Mouse (Mus musculus): ENCODE measurements around the gene Sema7a. TPM values are rescaled to one million over a fixed set of nuclear protein-coding genes. Genes with fewer than 3 reads are reported as not detected.

Gene Sema7a
- polyA plus RNA-seq, 1 experiment from 2014 or later: not detected

DNA sequence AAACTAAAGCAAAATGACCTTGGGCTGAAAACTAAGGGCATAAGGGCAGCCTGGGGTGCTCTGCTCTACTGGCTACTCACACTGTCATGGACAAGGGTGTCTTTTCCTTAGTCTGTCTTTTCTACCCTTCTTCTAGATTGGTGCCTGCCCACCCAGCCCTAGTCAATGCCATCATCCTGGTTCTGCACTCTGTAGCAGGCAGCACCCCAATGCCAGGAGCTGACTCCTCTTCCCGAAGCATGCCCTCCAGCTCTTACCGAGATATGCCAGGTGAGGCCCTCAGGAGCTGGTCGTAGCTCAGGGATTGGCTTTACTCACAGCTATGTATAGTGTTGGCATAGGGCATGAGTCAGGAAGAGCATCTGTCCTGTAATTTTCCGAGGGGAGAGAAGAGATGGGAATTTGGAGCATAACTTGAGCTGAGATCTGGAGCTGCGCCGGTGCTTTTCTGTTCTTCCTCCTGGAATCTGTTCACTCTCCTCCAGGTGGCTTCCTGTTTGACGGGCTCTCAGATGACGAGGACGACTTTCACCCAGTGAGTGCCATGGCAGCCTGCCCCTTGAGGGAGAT lies 18.3 kb upstream of the Sema7a start:
- no peak for ATAC-seq (ENCODE audit: low read depth)
- no peaks in the 10 kb centered on the region for H3K9me3 ChIP-seq (replicated peaks)
- no peaks in the 10 kb centered on the region for H3K27me3 ChIP-seq
- 85% methylated on average over 9 of the region's 9 CpGs for WGBS (ENCODE audit: insufficient replicate concordance)
- DNase-seq: no peak
- no peak overlapping the region for H3K9ac ChIP-seq
- no peak overlapping the region for H3K27ac ChIP-seq
- no peak overlapping the region for H3K4me3 ChIP-seq (replicated peaks)
- H3K4me1 ChIP-seq (replicated peaks): no peaks in the 10 kb centered on the region
- H3K36me3 ChIP-seq: peaks cover 61% of the 10 kb centered on the region
- H3K4me2 ChIP-seq: no peak overlapping the region

DNA sequence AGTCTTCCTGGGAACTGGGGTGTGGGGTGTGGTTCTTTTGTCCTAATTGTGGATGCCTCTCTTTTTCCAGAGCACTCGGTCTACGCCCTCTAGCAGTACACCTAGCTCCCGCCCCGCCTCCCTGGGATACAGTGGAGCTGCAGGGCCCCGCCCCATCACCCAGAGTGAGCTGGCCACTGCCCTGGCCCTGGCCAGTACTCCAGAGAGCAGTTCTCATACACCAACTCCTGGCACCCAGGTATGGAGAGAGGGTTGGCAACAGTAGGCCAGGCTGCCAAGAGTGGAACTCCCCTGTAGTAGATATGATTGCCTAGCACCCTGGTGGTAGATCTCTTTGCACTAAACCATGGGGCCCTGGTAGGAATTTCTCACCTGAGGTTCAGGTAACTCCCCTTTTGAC lies 17.5 kb upstream of the Sema7a start:
- WGBS (ENCODE audit: insufficient replicate concordance): 92% methylated on average over 5 of the region's 5 CpGs
- no peaks in the 10 kb centered on the region for H3K27me3 ChIP-seq
- H3K4me3 ChIP-seq (replicated peaks): no peak overlapping the region
- no peaks in the 10 kb centered on the region for H3K9me3 ChIP-seq (replicated peaks)
- no peak for DNase-seq
- H3K9ac ChIP-seq: no peak overlapping the region
- ATAC-seq (ENCODE audit: low read depth): no peak
- H3K4me2 ChIP-seq: no peak overlapping the region
- H3K27ac ChIP-seq: no peak overlapping the region
- no peaks in the 10 kb centered on the region for H3K4me1 ChIP-seq (replicated peaks)
- H3K36me3 ChIP-seq: peaks cover 66% of the 10 kb centered on the region

DNA sequence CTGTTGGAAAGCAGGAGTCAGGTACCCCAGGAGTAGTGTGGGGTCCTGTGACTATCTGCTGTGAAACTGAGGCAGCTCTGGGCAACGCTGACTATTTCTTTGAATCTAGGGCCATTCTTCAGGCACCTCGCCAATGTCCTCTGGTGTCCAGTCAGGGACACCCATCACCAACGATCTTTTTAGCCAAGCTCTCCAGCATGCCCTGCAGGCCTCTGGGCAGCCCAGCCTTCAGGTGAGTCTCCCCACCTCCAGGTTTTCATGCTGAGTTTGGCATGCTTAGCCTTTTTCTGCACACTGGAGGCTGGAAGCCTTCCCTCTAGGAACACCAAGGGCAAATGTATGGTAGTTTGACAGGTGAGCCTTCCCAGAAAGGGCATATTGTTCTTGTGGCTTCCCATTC lies 16.9 kb upstream of the Sema7a start:
- H3K4me3 ChIP-seq (replicated peaks): no peak overlapping the region
- H3K27me3 ChIP-seq: no peaks in the 10 kb centered on the region
- DNase-seq: no peak
- peaks cover 69% of the 10 kb centered on the region for H3K36me3 ChIP-seq
- H3K9ac ChIP-seq: no peak overlapping the region
- 85% methylated on average over 3 of the region's 3 CpGs for WGBS (ENCODE audit: insufficient replicate concordance)
- no peak overlapping the region for H3K27ac ChIP-seq
- H3K9me3 ChIP-seq (replicated peaks): no peaks in the 10 kb centered on the region
- H3K4me2 ChIP-seq: no peak overlapping the region
- H3K4me1 ChIP-seq (replicated peaks): no peaks in the 10 kb centered on the region
- ATAC-seq (ENCODE audit: low read depth): no peak

DNA sequence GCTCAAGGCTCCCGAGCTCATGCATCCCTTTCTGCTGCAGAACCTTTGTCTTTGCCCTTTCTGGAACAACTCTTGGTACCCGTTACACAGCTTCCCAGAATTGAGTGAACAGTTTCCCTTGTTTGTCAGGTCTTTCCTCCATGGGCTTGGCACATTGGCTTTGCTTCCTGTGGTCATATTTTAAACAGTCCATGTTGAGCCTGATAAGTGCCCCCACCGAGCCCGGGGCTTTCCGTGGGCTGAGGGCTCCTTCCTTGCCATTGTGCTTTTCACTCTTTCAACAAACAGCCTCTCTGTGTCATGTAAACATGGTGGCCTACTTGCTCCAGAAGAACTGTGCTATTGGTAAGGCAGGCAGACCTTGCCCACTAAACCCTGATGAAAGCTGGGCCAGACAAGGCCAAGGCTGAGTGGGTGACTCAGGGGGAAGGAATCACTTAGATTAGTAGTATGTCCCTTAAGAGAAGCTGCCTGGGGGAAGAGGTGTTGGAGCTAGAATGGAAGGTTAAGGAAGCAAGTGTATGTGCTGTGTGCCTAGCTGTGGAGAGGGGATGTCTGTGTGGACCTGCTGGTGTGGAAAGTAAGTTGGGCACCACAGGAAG lies 8.6 kb upstream of the Sema7a start:
- Histone ChIP-seq H3K27me3 (no peaks in the 10 kb centered on the region), H3K4me2 (no peak overlapping the region), H3K9me3 (replicated peaks) (no peaks in the 10 kb centered on the region), H3K4me1 (replicated peaks) (no peaks in the 10 kb centered on the region), H3K4me3 (replicated peaks) (no peak overlapping the region), H3K27ac (no peak overlapping the region), H3K36me3 (peaks cover 20% of the 10 kb centered on the region), H3K9ac (no peak overlapping the region)
- ATAC-seq (ENCODE audit: low read depth) (no peak), DNase-seq (no peak)
- WGBS (ENCODE audit: insufficient replicate concordance): 22% methylated on average over 5 of the region's 5 CpGs

DNA sequence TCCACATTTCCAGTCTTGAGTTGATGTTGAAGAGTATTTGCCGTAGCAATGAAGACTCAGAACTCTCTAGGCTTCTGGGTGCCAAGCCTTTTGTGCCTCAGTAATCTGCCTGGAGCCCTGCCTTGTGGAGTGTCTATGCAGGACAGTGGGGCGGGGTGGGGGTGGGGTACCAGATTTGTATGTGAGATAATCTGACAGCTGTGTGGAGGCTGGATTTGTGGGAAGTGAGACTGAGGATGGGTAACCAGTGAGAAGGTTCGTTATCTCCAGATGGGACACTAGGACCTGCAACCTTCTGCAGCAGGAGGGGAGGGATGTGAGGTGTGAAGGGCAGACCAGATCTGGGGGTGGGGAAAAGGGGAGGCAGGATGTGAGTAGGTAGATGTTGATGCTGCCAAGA lies 7.7 kb upstream of the Sema7a start:
- no peak for DNase-seq
- Histone ChIP-seq H3K4me2 (no peak overlapping the region), H3K9ac (no peak overlapping the region), H3K4me1 (replicated peaks) (no peaks in the 10 kb centered on the region), H3K27me3 (peaks cover 10% of the 10 kb centered on the region), H3K4me3 (replicated peaks) (no peak overlapping the region), H3K36me3 (peaks cover 13% of the 10 kb centered on the region; the same call in 1 of the 2 replicates), H3K27ac (no peak overlapping the region), H3K9me3 (replicated peaks) (no peaks in the 10 kb centered on the region)
- WGBS (ENCODE audit: insufficient replicate concordance): 51% methylated on average over 3 of the region's 3 CpGs
- ATAC-seq (ENCODE audit: low read depth): no peak

DNA sequence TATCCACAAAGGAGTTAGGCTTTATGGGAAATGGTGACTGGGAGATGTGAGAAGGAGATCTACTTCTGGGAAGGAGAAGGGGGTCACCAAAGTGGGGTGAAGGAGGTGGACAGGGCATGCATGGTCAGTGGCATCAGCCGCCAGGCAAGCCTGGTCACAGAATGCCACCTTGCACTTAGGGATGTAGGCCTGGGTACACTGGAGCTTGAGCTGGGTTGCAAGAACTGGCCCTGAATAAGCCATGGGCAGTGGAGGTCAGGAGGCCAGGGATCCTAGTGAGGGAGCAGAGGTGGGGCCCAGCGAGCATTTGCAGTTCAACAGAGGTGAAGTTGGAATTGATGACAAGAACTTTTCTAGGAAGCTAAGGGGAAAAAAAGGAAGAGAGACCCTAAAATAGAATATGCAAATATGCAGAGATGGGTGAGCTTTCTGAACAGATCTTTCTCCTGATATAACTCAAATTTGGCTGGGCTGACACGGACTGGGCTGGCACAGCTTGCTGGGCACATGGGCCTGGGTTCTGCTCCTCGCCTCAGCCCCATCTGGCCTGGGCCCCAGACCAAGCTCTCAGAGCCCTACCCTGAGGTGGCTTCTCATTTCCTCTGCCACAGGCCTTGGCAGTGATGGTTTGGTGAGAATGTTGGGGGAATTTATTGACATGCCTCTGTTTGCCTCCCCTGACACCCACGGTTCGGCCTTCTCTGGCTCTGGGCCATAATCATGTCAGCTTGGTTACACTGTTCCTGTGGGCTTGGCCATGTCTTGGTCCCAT lies 6.9 kb upstream of the Sema7a start:
- no peaks in the 10 kb centered on the region for H3K9me3 ChIP-seq (replicated peaks)
- no peak overlapping the region for H3K9ac ChIP-seq
- no peaks in the 10 kb centered on the region for H3K4me1 ChIP-seq (replicated peaks)
- H3K27ac ChIP-seq: no peak overlapping the region
- DNase-seq (no peak), ATAC-seq (ENCODE audit: low read depth) (no peak)
- H3K27me3 ChIP-seq: peaks cover 17% of the 10 kb centered on the region
- no peak overlapping the region for H3K4me3 ChIP-seq (replicated peaks)
- H3K36me3 ChIP-seq: peaks cover 8% of the 10 kb centered on the region; the same call in 1 of the 2 replicates
- 57% methylated on average over 6 of the region's 6 CpGs for WGBS (ENCODE audit: insufficient replicate concordance)
- no peak overlapping the region for H3K4me2 ChIP-seq

DNA sequence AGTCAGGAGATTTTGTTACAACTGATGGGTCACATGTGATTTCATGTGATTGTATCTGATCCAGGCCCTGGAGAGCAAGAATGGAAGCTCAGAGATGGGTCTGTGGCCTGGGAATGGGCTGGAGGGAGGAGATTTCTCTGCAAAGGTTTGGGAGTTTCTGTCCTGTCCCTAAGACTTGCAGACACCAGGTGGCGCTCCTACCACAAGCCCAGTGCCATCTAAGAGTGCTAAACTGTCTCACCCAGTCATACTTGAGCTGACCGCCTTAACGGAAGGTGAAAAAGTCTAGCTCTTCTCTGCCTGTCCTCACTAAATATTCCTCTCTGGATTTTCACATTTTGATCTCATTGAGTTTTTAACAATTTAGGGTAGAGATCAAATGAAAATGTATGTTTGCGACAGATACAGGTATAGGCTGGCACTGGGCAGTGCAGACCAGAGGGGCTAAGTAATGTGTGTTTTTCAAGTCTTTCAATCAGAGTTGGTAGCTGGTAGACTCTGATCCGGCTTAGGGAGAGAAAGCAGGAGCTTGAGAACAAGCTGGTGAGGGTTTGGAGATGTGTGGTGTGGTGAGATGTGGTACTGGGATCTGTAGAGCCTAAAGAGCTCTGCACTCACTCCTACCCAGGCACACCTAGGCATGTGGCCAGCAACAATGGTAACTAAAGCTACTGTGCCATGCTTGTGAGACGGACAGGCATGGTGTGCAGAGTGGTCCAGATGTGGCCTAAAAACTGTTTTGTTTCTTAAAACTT lies 4.1 kb upstream of the Sema7a start:
- Histone ChIP-seq H3K36me3 (no peaks in the 10 kb centered on the region), H3K4me3 (replicated peaks) (no peak overlapping the region), H3K4me2 (no peak overlapping the region), H3K4me1 (replicated peaks) (peaks cover 10% of the 10 kb centered on the region), H3K9ac (no peak overlapping the region), H3K27me3 (peaks cover 46% of the 10 kb centered on the region), H3K27ac (no peak overlapping the region), H3K9me3 (replicated peaks) (no peaks in the 10 kb centered on the region)
- no peak for ATAC-seq (ENCODE audit: low read depth)
- peak; percentile 41 for DNase-seq
- 26% methylated on average over 6 of the region's 6 CpGs for WGBS (ENCODE audit: insufficient replicate concordance)

DNA sequence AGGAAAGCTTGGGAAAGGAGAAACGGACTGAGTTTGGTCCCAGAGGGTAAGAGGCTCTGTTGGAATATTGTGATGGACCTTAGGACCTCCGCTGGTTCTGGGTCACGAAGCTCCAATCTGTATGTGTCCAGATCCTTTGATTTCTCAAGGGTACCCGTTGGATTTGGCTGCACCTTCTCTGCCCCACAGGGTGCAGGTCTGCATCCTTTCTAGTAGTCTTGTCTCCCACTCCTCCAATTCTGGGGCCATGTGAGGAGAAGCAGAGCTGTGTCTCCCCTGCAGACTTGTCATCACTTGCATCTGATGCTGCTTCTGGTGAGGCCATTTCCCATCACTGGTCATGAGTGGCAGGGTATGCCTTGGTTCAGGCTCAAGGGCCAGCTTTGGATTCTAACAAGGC lies 2.7 kb upstream of the Sema7a start:
- ATAC-seq (ENCODE audit: low read depth) (no peak), DNase-seq (no peak)
- Histone ChIP-seq H3K36me3 (no peaks in the 10 kb centered on the region), H3K27me3 (peaks cover 59% of the 10 kb centered on the region), H3K27ac (no peak overlapping the region), H3K9ac (no peak overlapping the region), H3K4me2 (no peak overlapping the region), H3K9me3 (replicated peaks) (no peaks in the 10 kb centered on the region), H3K4me1 (replicated peaks) (peaks cover 13% of the 10 kb centered on the region), H3K4me3 (replicated peaks) (no peak overlapping the region)
- WGBS (ENCODE audit: insufficient replicate concordance): 65% methylated on average over 4 of the region's 4 CpGs

DNA sequence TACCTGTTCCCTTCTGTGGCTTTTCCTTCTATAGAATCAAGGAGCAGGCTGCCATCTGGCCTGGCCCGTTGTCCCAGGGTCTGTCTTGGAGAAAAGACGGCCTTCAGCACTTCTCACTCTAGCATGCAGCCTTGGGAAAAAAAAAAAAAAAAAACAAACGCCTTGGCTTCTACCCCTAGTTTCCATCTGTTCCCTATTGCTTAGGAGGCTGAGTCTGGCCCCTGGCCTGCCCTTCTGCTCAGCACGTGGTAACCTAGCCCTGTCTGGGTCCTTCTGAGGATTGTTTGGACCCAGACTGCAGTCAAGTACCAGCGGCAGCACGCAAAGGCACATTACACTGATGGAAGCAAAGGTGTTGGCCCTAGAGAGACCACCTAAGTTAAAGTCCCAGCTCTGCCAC lies 2.3 kb upstream of the Sema7a start:
- ATAC-seq (ENCODE audit: low read depth): no peak
- H3K9ac ChIP-seq: no peak overlapping the region
- DNase-seq: no peak
- H3K4me1 ChIP-seq (replicated peaks): peaks cover 13% of the 10 kb centered on the region
- 53% methylated on average over 6 of the region's 6 CpGs for WGBS (ENCODE audit: insufficient replicate concordance)
- no peaks in the 10 kb centered on the region for H3K36me3 ChIP-seq
- no peak overlapping the region for H3K4me2 ChIP-seq
- peaks cover 64% of the 10 kb centered on the region for H3K27me3 ChIP-seq
- no peaks in the 10 kb centered on the region for H3K9me3 ChIP-seq (replicated peaks)
- no peak overlapping the region for H3K27ac ChIP-seq
- no peak overlapping the region for H3K4me3 ChIP-seq (replicated peaks)

DNA sequence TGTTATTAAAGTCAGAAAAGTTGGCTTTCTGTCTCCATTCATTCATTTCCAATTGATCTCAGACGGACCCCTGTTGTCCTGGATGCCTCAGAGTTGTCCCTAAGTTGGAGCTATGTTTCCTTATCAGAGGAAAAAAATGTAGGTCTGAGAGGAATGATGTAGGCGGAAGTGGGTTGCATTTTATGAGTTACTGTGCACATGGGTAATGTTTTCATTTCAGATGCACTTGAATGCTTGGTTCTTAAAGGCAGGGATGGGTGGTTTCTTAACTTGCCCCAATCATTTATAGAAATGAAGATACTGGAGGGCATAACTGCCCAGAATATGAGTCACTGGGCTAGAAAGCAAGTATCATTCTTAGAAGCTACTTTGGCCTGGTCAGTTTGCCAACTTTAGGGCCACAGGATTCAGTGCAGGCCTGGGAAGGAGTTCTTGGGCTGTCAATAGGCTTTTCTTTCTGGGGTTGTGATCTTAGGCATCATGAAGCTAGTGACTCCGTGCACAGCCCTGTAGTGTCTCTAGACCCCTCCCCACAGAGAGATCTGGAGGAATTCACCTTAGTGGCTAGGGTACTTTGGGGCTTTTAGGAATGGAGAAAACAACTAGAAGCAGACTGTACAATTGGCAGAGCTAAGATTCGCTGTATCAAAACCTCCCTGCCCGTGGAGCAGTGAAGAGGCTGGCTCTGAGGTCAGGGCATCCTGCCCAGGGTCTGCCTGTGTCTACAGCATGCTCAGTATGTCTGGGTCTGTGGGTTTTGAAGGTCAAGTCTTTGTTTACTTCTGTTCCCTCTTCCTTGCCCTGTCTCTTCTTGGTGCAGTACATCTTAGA lies 1.5 kb upstream of the Sema7a start:
- ATAC-seq (ENCODE audit: low read depth): no peak
- no peak for DNase-seq
- Histone ChIP-seq H3K27ac (no peak overlapping the region), H3K9ac (no peak overlapping the region), H3K4me3 (replicated peaks) (no peak overlapping the region), H3K36me3 (no peaks in the 10 kb centered on the region), H3K9me3 (replicated peaks) (no peaks in the 10 kb centered on the region), H3K4me2 (no peak overlapping the region), H3K4me1 (replicated peaks) (peaks cover 13% of the 10 kb centered on the region), H3K27me3 (peaks cover 71% of the 10 kb centered on the region)
- 55% methylated on average over 5 of the region's 5 CpGs for WGBS (ENCODE audit: insufficient replicate concordance)

DNA sequence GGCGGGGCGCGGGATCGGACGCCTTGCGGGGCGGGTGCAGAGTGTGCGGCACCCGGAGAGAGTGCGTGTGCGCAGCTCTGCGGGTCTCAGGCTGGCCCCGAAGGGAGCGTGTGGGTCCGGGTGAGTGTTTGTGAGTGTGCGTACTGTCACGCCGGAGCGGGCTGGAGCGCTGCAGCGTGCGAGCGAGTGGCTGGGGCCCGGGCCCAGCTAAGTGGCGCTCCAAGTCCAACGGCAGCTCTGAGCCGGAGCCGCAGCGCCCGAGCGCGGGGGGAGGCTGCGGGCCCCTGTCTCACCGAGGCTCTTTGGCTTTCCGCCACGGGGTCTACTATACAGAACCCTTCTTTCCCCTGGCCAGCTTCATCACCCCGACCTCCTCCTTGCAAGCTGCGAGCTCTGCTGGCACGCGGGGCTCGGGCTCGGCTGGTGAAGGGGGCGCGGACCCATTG lies 460 bp downstream of the Sema7a start:
- Histone ChIP-seq H3K4me1 (replicated peaks) (peaks cover 13% of the 10 kb centered on the region), H3K27me3 (peaks cover 90% of the 10 kb centered on the region), H3K4me2 (peak overlapping the region; percentile 77), H3K27ac (no peak overlapping the region), H3K9ac (no peak overlapping the region), H3K36me3 (no peaks in the 10 kb centered on the region), H3K4me3 (replicated peaks) (peak overlapping the region; percentile 59), H3K9me3 (replicated peaks) (no peaks in the 10 kb centered on the region)
- WGBS (ENCODE audit: insufficient replicate concordance): 2% methylated on average over 43 of the region's 44 CpGs
- no peak for DNase-seq
- no peak for ATAC-seq (ENCODE audit: low read depth)
